Mouse (Mus musculus) embryonic fibroblast, embryonic 13.5 days (primary cell): ENCODE measurements around the gene Clec4g. TPM values are rescaled to one million over a fixed set of nuclear protein-coding genes. Genes with fewer than 3 reads are reported as not detected.
"Not testable (repeated sequence)": the region's sequence is repeated elsewhere in the genome, so short reads cannot be mapped to it uniquely, and the experiment has no call there.

Experiments
- H3K27ac ChIP-seq: 2 replicates; pipeline ENCODE4 v1.5.1; 2012; ENCODE audit warnings: low read length, control low read depth, inconsistent platforms; ENCODE audit not compliant: insufficient read depth
- H3K4me1 ChIP-seq: 2 replicates; pipeline ENCODE4 v1.6.1; 2011; ENCODE audit warnings: low read length; ENCODE audit not compliant: control insufficient read depth, insufficient read depth
- H3K4me3 ChIP-seq: 2 replicates; pipeline ENCODE4 v1.5.1; 2011; ENCODE audit warnings: mild to moderate bottlenecking, control low read depth, low read length; ENCODE audit not compliant: insufficient read depth
- CTCF ChIP-seq: IDR thresholded peaks from 2 replicates; pipeline ENCODE4 v1.5.1; 2011; ENCODE audit warnings: mild to moderate bottlenecking, control low read depth, low read length, moderate library complexity, borderline replicate concordance; ENCODE audit not compliant: insufficient read depth
- POLR2A ChIP-seq: IDR thresholded peaks from 2 replicates; pipeline ENCODE4 v1.6.1; 2011; ENCODE audit warnings: low read depth, mild to moderate bottlenecking, control low read depth, low read length, moderate library complexity
- polyA plus RNA-seq: library from polyadenylated mRNA; stranded (reverse); fragments of >200 nt; gene quantifications from 2 replicates; pipeline ENCODE4 v1.2.4, GENCODE M21; 2011; ENCODE audit warnings: low read depth; ENCODE audit not compliant: missing spikeins, insufficient read length

The Clec4g gene
- polyA plus RNA-seq: not detected in 2 replicates

- TF ChIP-seq POLR2A (no peak), CTCF (no peak)
- Histone ChIP-seq H3K4me3 (no peak within 1 kb of the TSS), H3K4me1 (no peaks in the 10 kb centered on the region), H3K27ac (no peak within 1 kb of the TSS)
These were observed at the start of gene Clec4g for GRCm38 (mm10) chr8:3720551-3720950. Gene Clec4g, minus strand, starts transcription at chr8:3720651.

- not testable (repeated sequence) for H3K4me1 ChIP-seq, H3K4me3 ChIP-seq, H3K27ac ChIP-seq
These were observed 48.2 kb upstream of the Clec4g start for GRCm38 (mm10) chr8:3768641-3769040.

GRCm38 (mm10) chr8:3754261-3754850 lies 33.9 kb upstream of the Clec4g start:
- H3K4me3 ChIP-seq: no peak overlapping the region
- no peaks in the 10 kb centered on the region for H3K4me1 ChIP-seq
- TF ChIP-seq CTCF (no peak), POLR2A (no peak)
- H3K27ac ChIP-seq: no peak overlapping the region

GRCm38 (mm10) chr8:3748761-3749160 lies 28.3 kb upstream of the Clec4g start, which contains the start of gene Cd209a:
Gene Cd209a, minus strand, starts transcription at chr8:3748984.
- Histone ChIP-seq H3K4me3 (no peak within 1 kb of the TSS), H3K27ac (no peak within 1 kb of the TSS), H3K4me1 (no peaks in the 10 kb centered on the region)
- TF ChIP-seq CTCF (no peak), POLR2A (no peak)

GRCm38 (mm10) chr8:3736947-3737346 lies 16.5 kb upstream of the Clec4g start:
- TF ChIP-seq POLR2A (no peak), CTCF (no peak)
- no peak overlapping the region for H3K27ac ChIP-seq
- no peak overlapping the region for H3K4me3 ChIP-seq
- H3K4me1 ChIP-seq: no peaks in the 10 kb centered on the region

GRCm38 (mm10) chr8:3735599-3735998 lies 15.1 kb upstream of the Clec4g start:
- H3K4me1 ChIP-seq: no peaks in the 10 kb centered on the region
- TF ChIP-seq POLR2A (no peak), CTCF (no peak)
- H3K27ac ChIP-seq: no peak overlapping the region
- no peak overlapping the region for H3K4me3 ChIP-seq

- Histone ChIP-seq H3K27ac (no peak overlapping the region), H3K4me1 (no peaks in the 10 kb centered on the region), H3K4me3 (no peak overlapping the region)
- TF ChIP-seq CTCF (no peak), POLR2A (no peak)
These were observed 13.6 kb upstream of the Clec4g start for GRCm38 (mm10) chr8:3734084-3734483.

GRCm38 (mm10) chr8:3721041-3721440 lies 590 bp upstream of the Clec4g start:
- H3K27ac ChIP-seq: no peak overlapping the region
- TF ChIP-seq POLR2A (no peak), CTCF (no peak)
- H3K4me3 ChIP-seq: no peak overlapping the region
- no peaks in the 10 kb centered on the region for H3K4me1 ChIP-seq

- TF ChIP-seq POLR2A: no peak
- peak; percentile 92 for TF ChIP-seq CTCF
- Histone ChIP-seq H3K27ac (no peak overlapping the region), H3K4me1 (no peaks in the 10 kb centered on the region), H3K4me3 (no peak overlapping the region)
These were observed 1.9 kb downstream of the Clec4g start for GRCm38 (mm10) chr8:3718559-3718958.

- H3K4me3 ChIP-seq: no peak overlapping the region
- H3K27ac ChIP-seq: no peak overlapping the region
- H3K4me1 ChIP-seq: no peaks in the 10 kb centered on the region
- no peak for TF ChIP-seq POLR2A
- TF ChIP-seq CTCF: no peak
These were observed 3.0 kb downstream of the Clec4g start for GRCm38 (mm10) chr8:3717321-3717954.

GRCm38 (mm10) chr8:3711646-3712045 lies 8.8 kb downstream of the Clec4g start:
- H3K4me3 ChIP-seq: no peak overlapping the region
- no peak for TF ChIP-seq POLR2A
- TF ChIP-seq CTCF: no peak

More at GRCm38 (mm10) chr8:3711646-3712045, 8.8 kb downstream of the Clec4g start:
- Histone ChIP-seq H3K4me1 (no peaks in the 10 kb centered on the region), H3K27ac (no peak overlapping the region)
